Mouse (Mus musculus) thymus, adult 2 months (tissue): Measurements from ENCODE around the gene Pde3b.

ENCODE experiments used
- CTCF ChIP-seq: fragments of 200-500 bp; IDR thresholded peaks from 2 replicates; pipeline ENCODE4 v1.5.1; 2012; ENCODE audit warnings: mild to moderate bottlenecking, control low read depth, low read length, moderate library complexity, borderline replicate concordance; ENCODE audit not compliant: control insufficient read depth, poor library complexity, insufficient read depth; ENCODE audit errors: extremely low read depth
- POLR2A ChIP-seq: fragments of 200-500 bp; IDR thresholded peaks from 2 replicates; pipeline ENCODE4 v1.6.1; 2012; ENCODE audit warnings: mild to moderate bottlenecking, low read length, control low read depth, moderate library complexity; ENCODE audit not compliant: control insufficient read depth, poor library complexity, insufficient read depth; ENCODE audit errors: extremely low read depth

DNA sequence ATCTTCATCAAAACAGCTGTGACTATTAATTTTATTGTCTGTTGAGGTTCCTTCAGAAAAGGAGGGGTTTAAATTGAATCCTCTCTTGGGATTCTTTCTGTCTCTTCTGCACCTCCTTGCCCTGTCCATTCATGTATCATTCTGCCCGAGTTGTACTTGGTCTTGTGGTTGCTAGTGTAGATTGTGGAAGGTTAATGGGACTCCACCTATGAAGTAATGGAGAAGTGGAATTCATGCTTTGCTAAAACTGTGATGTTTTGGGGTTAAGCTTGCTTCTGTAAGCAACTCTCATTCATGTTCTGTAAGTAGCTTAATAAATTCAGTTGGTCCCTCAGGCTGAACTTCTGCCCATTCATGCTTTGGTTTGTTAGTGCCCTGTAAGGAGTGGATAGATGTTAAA is 59.8 kb downstream of the Pde3b start:
- TF ChIP-seq POLR2A (no peak), CTCF (no peak)
